Mouse (Mus musculus) embryo, embryonic 11 days (tissue): Measurements from ENCODE around the gene Eef1a1.
"Not testable (repeated sequence)": the region's sequence is repeated elsewhere in the genome, so short reads cannot be mapped to it uniquely, and the experiment has no call there.

Experiments used
- DNase-seq: peaks from one replicate; pipeline ENCODE4 v3.0.0-alpha.2; 2015

Gene Eef1a1

GRCm38 (mm10) chr9:78506722-78507077 is 17.7 kb upstream of the Eef1a1 start:
- DNase-seq, result no peak

GRCm38 (mm10) chr9:78506002-78506721 is 17.2 kb upstream of the Eef1a1 start:
- DNase-seq, result no peak

- DNase-seq, result no peak
Measured at GRCm38 (mm10) chr9:78505223-78505622, 16.3 kb upstream of the Eef1a1 start.

GRCm38 (mm10) chr9:78504679-78505078 is 15.7 kb upstream of the Eef1a1 start:
- no peak for DNase-seq

- DNase-seq, result no peak
Measured at GRCm38 (mm10) chr9:78504133-78504532, 15.2 kb upstream of the Eef1a1 start.

GRCm38 (mm10) chr9:78503223-78504079 is 14.5 kb upstream of the Eef1a1 start:
- DNase-seq, result peak; percentile 82

- DNase-seq, result no peak
Measured at GRCm38 (mm10) chr9:78501284-78501683, 12.3 kb upstream of the Eef1a1 start.

GRCm38 (mm10) chr9:78500386-78500785 is 11.4 kb upstream of the Eef1a1 start:
- DNase-seq, result no peak

GRCm38 (mm10) chr9:78493171-78493570 is 4.2 kb upstream of the Eef1a1 start:
- no peak for DNase-seq

GRCm38 (mm10) chr9:78492254-78492653 is 3.3 kb upstream of the Eef1a1 start:
- no peak for DNase-seq

GRCm38 (mm10) chr9:78491169-78491568 is 2.2 kb upstream of the Eef1a1 start:
- no peak for DNase-seq

- not testable (repeated sequence) for DNase-seq
Measured at GRCm38 (mm10) chr9:78488021-78488420, 930 bp downstream of the Eef1a1 start.

GRCm38 (mm10) chr9:78484660-78485059 is 4.3 kb downstream of the Eef1a1 start:
- no peak for DNase-seq

GRCm38 (mm10) chr9:78482386-78482785 is 6.6 kb downstream of the Eef1a1 start:
- no peak for DNase-seq

GRCm38 (mm10) chr9:78481423-78482331 is 7.3 kb downstream of the Eef1a1 start:
- peak; percentile 99 for DNase-seq

GRCm38 (mm10) chr9:78480706-78481358 is 8.1 kb downstream of the Eef1a1 start:
- DNase-seq, result peak; percentile 82

- DNase-seq, result not testable (repeated sequence)
Measured at GRCm38 (mm10) chr9:78480227-78480626, 8.7 kb downstream of the Eef1a1 start.

- not testable (repeated sequence) for DNase-seq
Measured at GRCm38 (mm10) chr9:78479308-78479707, 9.6 kb downstream of the Eef1a1 start.

GRCm38 (mm10) chr9:78478009-78478605 is 10.8 kb downstream of the Eef1a1 start:
- DNase-seq, result not testable (repeated sequence)

GRCm38 (mm10) chr9:78477021-78477551 is 11.9 kb downstream of the Eef1a1 start:
- DNase-seq, result peak; percentile 74

- peak; percentile 52 for DNase-seq
Measured at GRCm38 (mm10) chr9:78476531-78477020, 12.4 kb downstream of the Eef1a1 start.

GRCm38 (mm10) chr9:78475873-78476272 is 13.1 kb downstream of the Eef1a1 start:
- DNase-seq, result no peak
